Comparison of ENCODE assay signal across 24 mouse cellular contexts in the genomic region with DNA sequence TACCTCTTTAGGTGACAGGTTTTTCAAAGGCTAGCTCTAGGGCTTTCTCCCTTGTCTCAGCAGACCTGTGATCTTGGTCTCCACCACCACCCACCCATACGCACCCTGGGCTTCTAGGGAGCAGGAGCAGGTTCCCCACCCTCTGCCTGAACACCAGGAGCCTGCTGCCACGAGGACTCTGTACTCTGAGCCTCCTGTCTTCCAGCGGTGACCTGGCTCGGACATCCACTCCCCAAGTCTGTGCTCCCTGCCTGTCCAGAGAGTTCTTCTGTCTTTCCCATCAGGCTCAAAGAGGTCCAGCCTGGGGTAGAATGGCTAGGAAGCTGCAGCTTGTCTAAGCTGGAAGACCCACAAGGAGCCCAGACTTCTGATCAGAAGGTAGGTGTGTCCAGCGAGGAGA. TPM values are rescaled to one million over a fixed set of nuclear protein-coding genes. Genes with fewer than 3 reads are reported as not detected.
A peak's percentile ranks its signal among the peaks of the same experiment; 100 is the strongest.
DNase-seq lines count a peak whose midpoint lies in the region; ATAC-seq and TF ChIP-seq lines count a peak whose summit lies in the region.
"Had no signal": no experiment of that assay in that cellular context is flagged by ENCODE, and none has a peak within 500 bp of the region (broad histone marks: within the 10 kb centered on the region; RNA-seq: fewer than 3 reads in every experiment).

No protein-coding gene starts in this region.

- H3K9me3 ChIP-seq in limb, embryonic 15.5 days = no peaks in the 10 kb centered on the region
- no peaks in the 10 kb centered on the region for H3K9me3 ChIP-seq in limb, embryonic 10.5 days (replicated peaks)
- peaks cover under 1% of the 10 kb centered on the region for H3K9me3 ChIP-seq in CH12.LX (replicated peaks; ENCODE audit: low read length)
- H3K9me3 ChIP-seq: forebrain, embryonic 13.5 days; G1E; heart, embryonic 13.5 days; liver, embryonic 15.5 days had no signal

- TF ChIP-seq EP300 in CH12.LX (IDR thresholded peaks at IDR 0.05; ENCODE audit: low read length) = no peak

- peak overlapping the region; percentile 22; the same call in 1 of the 2 replicates for H3K27ac ChIP-seq in limb, embryonic 15.5 days
- H3K27ac ChIP-seq in limb, embryonic 10.5 days = no peak overlapping the region
- peak overlapping the region; percentile 99 for H3K27ac ChIP-seq in CH12.LX (ENCODE audit: insufficient read depth, low read depth)
- H3K27ac ChIP-seq: forebrain, embryonic 13.5 days; hindbrain, embryonic 12.5 days; liver, embryonic 15.5 days had no signal

- DNase-seq in kidney, adult 11 months = peak; percentile 50
- no peak for DNase-seq in kidney, postnatal 14 days
- DNase-seq in limb, embryonic 10.5 days (ENCODE audit: low spot score) = no peak
- DNase-seq in A20 (ENCODE audit: low read depth, low spot score) (peak; percentile 45), CH12.LX (ENCODE audit: extremely low read depth) (peak; percentile 15)
- DNase-seq: adrenal gland, adult 8-10 months; cerebellum, adult 9-10 months; cerebellum, postnatal 36 days; gastrocnemius, postnatal 25 days; heart, adult 18-20 months; layer of hippocampus, postnatal 36 days; left cerebral cortex, postnatal 4 days; lung, embryonic 14.5 days; lung, postnatal 14 days; midbrain, embryonic 14.5 days had no signal

- no peak overlapping the region for H3K4me3 ChIP-seq in limb, embryonic 15.5 days
- H3K4me3 ChIP-seq in limb, embryonic 10.5 days = no peak overlapping the region
- peak overlapping the region in 1 of 3 experiments; percentile 17 for H3K4me3 ChIP-seq in CH12.LX (replicated peaks in 1 of 3; ENCODE audit: low read depth in 2 of 3, low read length in 2 of 3, poor library complexity in 1 of 3)
- H3K4me3 ChIP-seq: forebrain, embryonic 13.5 days; heart, embryonic 13.5 days; hindbrain, embryonic 12.5 days; liver, embryonic 15.5 days had no signal

- H3K9ac ChIP-seq in limb, embryonic 15.5 days = no peak overlapping the region
- no peak overlapping the region for H3K9ac ChIP-seq in CH12.LX (ENCODE audit: insufficient read depth, low read depth)
- H3K9ac ChIP-seq: forebrain, embryonic 13.5 days; hindbrain, embryonic 12.5 days; liver, embryonic 15.5 days; lung, embryonic 14.5 days had no signal

- ATAC-seq in limb, embryonic 15.5 days (ENCODE audit: insufficient number of reproducible peaks, low FRiP score, low TSS enrichment, low read depth) = no peak
- no peak for ATAC-seq in frontal cortex, adult (ENCODE audit: low TSS enrichment)
- ATAC-seq: forebrain, embryonic 13.5 days had no signal

- dilution Hi-C loops in CH12.LX (cut with MboI; ENCODE audit: extremely low pct_ligation_motif_present, extremely low pct_unique_long_range_greater_than_20kb, low sequenced_read_pairs) = no loop called here

- no peaks in the 10 kb centered on the region for H3K27me3 ChIP-seq in limb, embryonic 15.5 days
- H3K27me3 ChIP-seq in limb, embryonic 10.5 days (ENCODE audit: low read depth, poor library complexity, severe bottlenecking) = no peaks in the 10 kb centered on the region
- H3K27me3 ChIP-seq in CH12.LX (replicated peaks) = no peaks in the 10 kb centered on the region
- H3K27me3 ChIP-seq: forebrain, embryonic 13.5 days; heart, embryonic 13.5 days; hindbrain, embryonic 12.5 days; liver, embryonic 15.5 days had no signal

- H3K36me3 ChIP-seq in limb, embryonic 15.5 days = peaks cover 7% of the 10 kb centered on the region
- no peaks in the 10 kb centered on the region for H3K36me3 ChIP-seq in limb, embryonic 10.5 days
- H3K36me3 ChIP-seq in CH12.LX (replicated peaks in 1 of 2; ENCODE audit: control insufficient read depth in 1 of 2, insufficient read depth in 1 of 2, low read length in 1 of 2) = peaks cover 0 to 17% of the 10 kb centered on the region in 2 experiments
- H3K36me3 ChIP-seq: hindbrain, embryonic 12.5 days; liver, embryonic 15.5 days had no signal

- peaks cover 6% of the 10 kb centered on the region for H3K79me2 ChIP-seq in CH12.LX (replicated peaks; ENCODE audit: control insufficient read depth, extremely low read depth, insufficient read depth, poor library complexity, severe bottlenecking)

- 85% methylated on average over 5 of the region's 5 CpGs for WGBS in limb, embryonic 15.5 days
- 87% methylated on average over 5 of the region's 5 CpGs for WGBS in limb, embryonic 10.5 days

- H3K4me2 ChIP-seq in limb, embryonic 15.5 days = no peak overlapping the region
- H3K4me2 ChIP-seq in CH12.LX (ENCODE audit: insufficient read depth, low read depth, poor library complexity, severe bottlenecking) = no peak overlapping the region
- H3K4me2 ChIP-seq: forebrain, embryonic 13.5 days; heart, embryonic 13.5 days; hindbrain, embryonic 12.5 days; liver, embryonic 15.5 days; lung, embryonic 14.5 days had no signal

- TF ChIP-seq POLR2A in CH12.LX (IDR thresholded peaks at IDR 0.05; ENCODE audit: low read depth, low read length) = no peak

- no peak for TF ChIP-seq RAD21 in CH12.LX (IDR thresholded peaks at IDR 0.05; ENCODE audit: low read depth, low read length)

- peaks cover 15% of the 10 kb centered on the region for H3K4me1 ChIP-seq in limb, embryonic 15.5 days
- peaks cover 16% of the 10 kb centered on the region for H3K4me1 ChIP-seq in limb, embryonic 10.5 days
- peaks cover 45 to 64% of the 10 kb centered on the region in 2 experiments for H3K4me1 ChIP-seq in CH12.LX (ENCODE audit: control insufficient read depth in 1 of 2, insufficient read depth in 2 of 2)

- TF ChIP-seq CTCF in CH12.LX (conservative IDR thresholded peaks at IDR 0.05 in 1 of 2, IDR thresholded peaks at IDR 0.05 in 1 of 2; ENCODE audit: low read depth in 2 of 2, low read length in 2 of 2) = no peak

- in situ Hi-C loops in CH12.LX (cut with MboI; ENCODE audit: low pct_ligation_motif_present, low pct_unique_long_range_greater_than_20kb, low sequenced_read_pairs) = no loop called here

TF ChIP-seq in CH12.LX, 34 proteins besides CTCF, POLR2A, EP300 and RAD21:
- TF ChIP-seq NELFE (IDR thresholded peaks at IDR 0.05; ENCODE audit: low read depth, low read length) = no peak
- no peak for TF ChIP-seq HCFC1 (IDR thresholded peaks at IDR 0.05; ENCODE audit: low read depth, low read length)
- TF ChIP-seq ZC3H11A (IDR thresholded peaks at IDR 0.05; ENCODE audit: low read depth, low read length) = no peak
- TF ChIP-seq ZMIZ1 (IDR thresholded peaks at IDR 0.05; ENCODE audit: low read depth, low read length) = no peak
- TF ChIP-seq JUND (conservative IDR thresholded peaks at IDR 0.05; ENCODE audit: low read depth, low read length) = no peak
- TF ChIP-seq RCOR1 (conservative IDR thresholded peaks at IDR 0.05; ENCODE audit: low read depth, low read length) = no peak
- no peak for TF ChIP-seq ELF1 (IDR thresholded peaks at IDR 0.05; ENCODE audit: low read depth, low read length)
- TF ChIP-seq CHD2 (IDR thresholded peaks at IDR 0.05; ENCODE audit: low read length) = no peak
- TF ChIP-seq MEF2A (IDR thresholded peaks at IDR 0.05; ENCODE audit: borderline replicate concordance, low read depth, low read length) = no peak
TF ChIP-seq in CH12.LX: peak in this region for 0.

RNA-seq across cellular contexts. Expression of a gene that starts 12.1 kb away (rescaled TPM):
- 60.0 and 68.0 TPM in 2 replicates for polyA plus RNA-seq in limb, embryonic 15.5 days (2015; fragmentation: Nextera tagmentation; extraction: Ambion mirVana)
- polyA plus RNA-seq in limb, embryonic 10.5 days (2016; fragmentation: Nextera tagmentation; extraction: Ambion mirVana) = 0.16 and 0.26 TPM in 2 replicates
- total RNA-seq in CH12.LX (2012; rRNA removed) (38.9 and 49.5 TPM in 2 replicates), CH12.LX (2014; rRNA removed) (60.5 and 66.9 TPM in 2 replicates)
- 64.0 and 69.8 TPM in 2 replicates for polyA plus RNA-seq in CH12.LX (2012; ENCODE audit: insufficient read length, low read depth)
- polyA plus RNA-seq: embryonic facial prominence, embryonic 11.5 days; G1E; lung, embryonic 14.5 days; neural tube, embryonic 14.5 days had no signal

RNA-seq across cellular contexts. Expression of a gene that starts 24.6 kb away (rescaled TPM):
- polyA plus RNA-seq in limb, embryonic 15.5 days (2015; fragmentation: Nextera tagmentation; extraction: Ambion mirVana) = 9.8 and 10.7 TPM in 2 replicates
- polyA plus RNA-seq in limb, embryonic 10.5 days (2016; fragmentation: Nextera tagmentation; extraction: Ambion mirVana) = 6.4 and 6.7 TPM in 2 replicates
- 2.8 and 3.4 TPM in 2 replicates for total RNA-seq in CH12.LX (2012; rRNA removed)
- total RNA-seq in CH12.LX (2014; rRNA removed) = 2.2 and 3.2 TPM in 2 replicates
- polyA plus RNA-seq in CH12.LX (2012; ENCODE audit: insufficient read length, low read depth) = 1.7 and 2.5 TPM in 2 replicates

RNA-seq across cellular contexts. Expression of a gene that starts 35.1 kb away (rescaled TPM):
- 58.7 and 59.0 TPM in 2 replicates for polyA plus RNA-seq in limb, embryonic 15.5 days (2015; fragmentation: Nextera tagmentation; extraction: Ambion mirVana)
- 17.0 and 23.5 TPM in 2 replicates for polyA plus RNA-seq in limb, embryonic 10.5 days (2016; fragmentation: Nextera tagmentation; extraction: Ambion mirVana)
- 35.0 and 39.4 TPM in 2 replicates for total RNA-seq in CH12.LX (2012; rRNA removed)
- total RNA-seq in CH12.LX (2014; rRNA removed) = 23.2 and 25.4 TPM in 2 replicates
- 50.6 and 56.0 TPM in 2 replicates for polyA plus RNA-seq in CH12.LX (2012; ENCODE audit: insufficient read length, low read depth)

RNA-seq across cellular contexts. Expression of a gene that starts 37.6 kb away (rescaled TPM):
- 20.8 and 21.2 TPM in 2 replicates for polyA plus RNA-seq in limb, embryonic 15.5 days (2015; fragmentation: Nextera tagmentation; extraction: Ambion mirVana)
- 36.2 and 36.3 TPM in 2 replicates for polyA plus RNA-seq in limb, embryonic 10.5 days (2016; fragmentation: Nextera tagmentation; extraction: Ambion mirVana)
- total RNA-seq in CH12.LX (2012; rRNA removed) = 43.1 and 51.8 TPM in 2 replicates
- total RNA-seq in CH12.LX (2014; rRNA removed) = 73.7 and 88.8 TPM in 2 replicates
- 69.1 and 83.7 TPM in 2 replicates for polyA plus RNA-seq in CH12.LX (2012; ENCODE audit: insufficient read length, low read depth)

Comparison
In these comparisons a context has a peak if more than half of its experiments do, and no peak if none do; other contexts are left out.
1. DNase-seq: peak in kidney, adult 11 months (single experiment), A20 (single experiment) and CH12.LX (single experiment); none in kidney, postnatal 14 days (single experiment) and limb, embryonic 10.5 days (single experiment).
2. RNA of a gene that starts 12.1 kb away (polyA plus RNA-seq): 64.0 to 69.8 TPM in CH12.LX and 60.0 to 68.0 TPM in limb, embryonic 15.5 days; 0.16 to 0.26 TPM in limb, embryonic 10.5 days; every median in the first group is over 10 times any median in the second.